Mouse (Mus musculus): ENCODE measurements around the gene Bhlhb9. TPM values are rescaled to one million over a fixed set of nuclear protein-coding genes. Genes with fewer than 3 reads are reported as not detected.

The Bhlhb9 gene
- polyA plus RNA-seq, 1 experiment from 2014 or later, result 45.3 TPM

- Histone ChIP-seq H3K9me3 (ENCODE audit: control insufficient read depth, low read length) (no peaks in the 10 kb centered on the region), H3K36me3 (ENCODE audit: control insufficient read depth, insufficient read depth, low read length) (no peaks in the 10 kb centered on the region), H3K9ac (ENCODE audit: low read length) (peak overlapping the region; percentile 88), H3K4me2 (ENCODE audit: low read depth, low read length) (peak overlapping the region; percentile 46), H3K4me3 (ENCODE audit: low read length) (peak overlapping the region; percentile 71), H3K27me3 (ENCODE audit: control insufficient read depth, insufficient read depth, low read depth, low read length) (no peaks in the 10 kb centered on the region), H3K4me1 (replicated peaks; ENCODE audit: control insufficient read depth, insufficient read depth, low read length) (no peaks in the 10 kb centered on the region), H3K27ac (ENCODE audit: low read length) (peak overlapping the region; percentile 72)
- 12% methylated on average over 36 of the region's 41 CpGs for WGBS
- ATAC-seq (ENCODE audit: low read depth), result peak; percentile 97
These were observed 88.2 kb downstream of the Bhlhb9 start for GRCm38 (mm10) chrX:135885411-135886233.

- 19% methylated on average over 10 of the region's 11 CpGs for WGBS
- Histone ChIP-seq H3K4me1 (replicated peaks; ENCODE audit: control insufficient read depth, insufficient read depth, low read length) (no peaks in the 10 kb centered on the region), H3K27ac (ENCODE audit: low read length) (peak overlapping the region; percentile 72), H3K4me3 (ENCODE audit: low read length) (peak overlapping the region; percentile 71), H3K4me2 (ENCODE audit: low read depth, low read length) (peak overlapping the region; percentile 46), H3K27me3 (ENCODE audit: control insufficient read depth, insufficient read depth, low read depth, low read length) (no peaks in the 10 kb centered on the region), H3K9me3 (ENCODE audit: control insufficient read depth, low read length) (no peaks in the 10 kb centered on the region), H3K9ac (ENCODE audit: low read length) (peak overlapping the region; percentile 88), H3K36me3 (ENCODE audit: control insufficient read depth, insufficient read depth, low read length) (no peaks in the 10 kb centered on the region)
- peak; percentile 37; the same call in 1 of the 2 replicates for ATAC-seq (ENCODE audit: low read depth)
These were observed 88.8 kb downstream of the Bhlhb9 start for GRCm38 (mm10) chrX:135886234-135886585.

GRCm38 (mm10) chrX:135916580-135916979 is 119.2 kb downstream of the Bhlhb9 start:
- 75% methylated on average over 4 of the region's 4 CpGs for WGBS
- ATAC-seq (ENCODE audit: low read depth), result no peak
- H3K27me3 ChIP-seq (ENCODE audit: control insufficient read depth, insufficient read depth, low read depth, low read length), result no peaks in the 10 kb centered on the region
- no peaks in the 10 kb centered on the region for H3K36me3 ChIP-seq (ENCODE audit: control insufficient read depth, insufficient read depth, low read length)
- no peaks in the 10 kb centered on the region for H3K4me1 ChIP-seq (replicated peaks; ENCODE audit: control insufficient read depth, insufficient read depth, low read length)
- H3K4me3 ChIP-seq (ENCODE audit: low read length), result no peak overlapping the region
- H3K27ac ChIP-seq (ENCODE audit: low read length), result no peak overlapping the region
- no peak overlapping the region for H3K4me2 ChIP-seq (ENCODE audit: low read depth, low read length)
- no peak overlapping the region for H3K9ac ChIP-seq (ENCODE audit: low read length)
- H3K9me3 ChIP-seq (ENCODE audit: control insufficient read depth, low read length), result no peaks in the 10 kb centered on the region

GRCm38 (mm10) chrX:135917116-135917515 is 119.7 kb downstream of the Bhlhb9 start:
- Histone ChIP-seq H3K36me3 (ENCODE audit: control insufficient read depth, insufficient read depth, low read length) (no peaks in the 10 kb centered on the region), H3K27ac (ENCODE audit: low read length) (no peak overlapping the region), H3K27me3 (ENCODE audit: control insufficient read depth, insufficient read depth, low read depth, low read length) (no peaks in the 10 kb centered on the region), H3K9me3 (ENCODE audit: control insufficient read depth, low read length) (no peaks in the 10 kb centered on the region), H3K9ac (ENCODE audit: low read length) (no peak overlapping the region), H3K4me1 (replicated peaks; ENCODE audit: control insufficient read depth, insufficient read depth, low read length) (no peaks in the 10 kb centered on the region), H3K4me2 (ENCODE audit: low read depth, low read length) (no peak overlapping the region), H3K4me3 (ENCODE audit: low read length) (no peak overlapping the region)
- 65% methylated on average over 1 of the region's 1 CpGs for WGBS
- no peak for ATAC-seq (ENCODE audit: low read depth)

GRCm38 (mm10) chrX:135922162-135922561 is 124.8 kb downstream of the Bhlhb9 start:
- H3K4me2 ChIP-seq (ENCODE audit: low read depth, low read length), result no peak overlapping the region
- no peak for ATAC-seq (ENCODE audit: low read depth)
- 78% methylated on average over 7 of the region's 7 CpGs for WGBS
- no peak overlapping the region for H3K9ac ChIP-seq (ENCODE audit: low read length)
- no peak overlapping the region for H3K27ac ChIP-seq (ENCODE audit: low read length)
- H3K4me3 ChIP-seq (ENCODE audit: low read length), result no peak overlapping the region
- H3K4me1 ChIP-seq (replicated peaks; ENCODE audit: control insufficient read depth, insufficient read depth, low read length), result no peaks in the 10 kb centered on the region
- no peaks in the 10 kb centered on the region for H3K36me3 ChIP-seq (ENCODE audit: control insufficient read depth, insufficient read depth, low read length)
- H3K9me3 ChIP-seq (ENCODE audit: control insufficient read depth, low read length), result no peaks in the 10 kb centered on the region
- H3K27me3 ChIP-seq (ENCODE audit: control insufficient read depth, insufficient read depth, low read depth, low read length), result no peaks in the 10 kb centered on the region

- Histone ChIP-seq H3K4me2 (ENCODE audit: low read depth, low read length) (no peak overlapping the region), H3K9ac (ENCODE audit: low read length) (no peak overlapping the region), H3K36me3 (ENCODE audit: control insufficient read depth, insufficient read depth, low read length) (no peaks in the 10 kb centered on the region), H3K27me3 (ENCODE audit: control insufficient read depth, insufficient read depth, low read depth, low read length) (no peaks in the 10 kb centered on the region), H3K27ac (ENCODE audit: low read length) (no peak overlapping the region), H3K4me3 (ENCODE audit: low read length) (no peak overlapping the region), H3K4me1 (replicated peaks; ENCODE audit: control insufficient read depth, insufficient read depth, low read length) (no peaks in the 10 kb centered on the region), H3K9me3 (ENCODE audit: control insufficient read depth, low read length) (no peaks in the 10 kb centered on the region)
- ATAC-seq (ENCODE audit: low read depth), result no peak
- 53% methylated on average over 3 of the region's 3 CpGs for WGBS
These were observed 128.5 kb downstream of the Bhlhb9 start for GRCm38 (mm10) chrX:135925911-135926310.

GRCm38 (mm10) chrX:135928588-135928987 is 131.2 kb downstream of the Bhlhb9 start:
- Histone ChIP-seq H3K36me3 (ENCODE audit: control insufficient read depth, insufficient read depth, low read length) (no peaks in the 10 kb centered on the region), H3K9me3 (ENCODE audit: control insufficient read depth, low read length) (no peaks in the 10 kb centered on the region), H3K4me3 (ENCODE audit: low read length) (no peak overlapping the region), H3K27ac (ENCODE audit: low read length) (no peak overlapping the region), H3K9ac (ENCODE audit: low read length) (no peak overlapping the region), H3K4me1 (replicated peaks; ENCODE audit: control insufficient read depth, insufficient read depth, low read length) (no peaks in the 10 kb centered on the region), H3K27me3 (ENCODE audit: control insufficient read depth, insufficient read depth, low read depth, low read length) (no peaks in the 10 kb centered on the region), H3K4me2 (ENCODE audit: low read depth, low read length) (no peak overlapping the region)
- ATAC-seq (ENCODE audit: low read depth), result no peak

- H3K36me3 ChIP-seq (ENCODE audit: control insufficient read depth, insufficient read depth, low read length), result 0 out of 2 replicates have a peak, but pooled peaks cover 2% of the 10 kb centered on the region
These were observed 139.1 kb downstream of the Bhlhb9 start for GRCm38 (mm10) chrX:135936452-135936851.

More at GRCm38 (mm10) chrX:135936452-135936851, 139.1 kb downstream of the Bhlhb9 start:
- Histone ChIP-seq H3K4me3 (ENCODE audit: low read length) (no peak overlapping the region), H3K27me3 (ENCODE audit: control insufficient read depth, insufficient read depth, low read depth, low read length) (no peaks in the 10 kb centered on the region), H3K4me1 (replicated peaks; ENCODE audit: control insufficient read depth, insufficient read depth, low read length) (no peaks in the 10 kb centered on the region), H3K9ac (ENCODE audit: low read length) (no peak overlapping the region), H3K9me3 (ENCODE audit: control insufficient read depth, low read length) (no peaks in the 10 kb centered on the region), H3K27ac (ENCODE audit: low read length) (no peak overlapping the region), H3K4me2 (ENCODE audit: low read depth, low read length) (no peak overlapping the region)
- no peak for ATAC-seq (ENCODE audit: low read depth)
- WGBS, result 42% methylated on average over 1 of the region's 1 CpGs

Measured in lung, embryonic 16.5 days (tissue).